Mouse (Mus musculus): ENCODE measurements around the gene Hk2. TPM values are rescaled to one million over a fixed set of nuclear protein-coding genes. Genes with fewer than 3 reads are reported as not detected.

Gene Hk2
- total RNA-seq, 1 experiment = 155 TPM

DNA sequence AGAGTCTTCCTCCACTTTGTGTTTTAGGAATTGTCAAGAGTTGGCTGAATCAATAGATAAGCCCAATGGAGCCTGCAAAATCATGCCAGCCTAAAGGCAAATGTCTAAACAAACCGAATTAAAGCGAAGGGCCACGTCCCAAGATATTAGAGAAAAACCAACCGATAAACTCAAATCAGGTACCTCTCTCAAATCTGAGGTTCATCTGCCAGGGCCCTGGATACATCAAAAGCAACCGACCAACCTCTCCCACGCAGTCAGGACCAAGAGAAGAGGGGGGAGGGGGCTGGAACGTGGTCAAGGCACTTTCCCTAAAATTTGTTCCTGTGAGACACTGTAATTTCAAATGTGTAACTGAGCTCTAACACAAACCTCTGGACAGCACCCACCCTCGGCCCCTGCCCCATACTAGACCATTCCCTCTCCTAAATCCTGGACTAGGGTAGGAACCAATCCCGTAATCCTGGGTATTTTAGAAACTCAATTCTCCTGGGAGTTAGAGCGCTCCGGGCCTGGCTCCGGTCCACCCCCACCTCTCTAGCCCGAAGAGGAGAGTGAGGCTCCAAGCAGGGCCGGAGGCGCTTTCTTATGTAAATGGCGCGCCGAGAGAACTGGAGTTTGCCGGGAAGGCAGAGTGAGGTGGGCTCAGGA is 1.7 kb downstream of the Hk2 start:
- H3K9ac ChIP-seq (ENCODE audit: insufficient read depth, low read depth, low read length, poor library complexity, severe bottlenecking) = peak overlapping the region; percentile 76
- peaks cover 6 to 7% of the 10 kb centered on the region in 2 experiments; a peak in 1 of 4 replicates for H3K4me1 ChIP-seq (ENCODE audit: control insufficient read depth in 2 of 2, insufficient read depth in 2 of 2, low read length in 2 of 2, poor library complexity in 1 of 2)
- TF ChIP-seq HCFC1 (IDR thresholded peaks at IDR 0.05; ENCODE audit: borderline replicate concordance, insufficient read depth, low read length) = 0 out of 2 replicates have a peak, but pooled peaks have one; percentile 36
- TF ChIP-seq ZNF384 (IDR thresholded peaks at IDR 0.05; ENCODE audit: low read depth, low read length) = no peak
- TF ChIP-seq CHD2 (IDR thresholded peaks at IDR 0.05; ENCODE audit: low read depth, low read length) = peak; percentile 28; the same call in 1 of the 2 replicates
- in situ Hi-C loops (cut with MboI; ENCODE audit: low sequenced_read_pairs in 2 of 2, unreplicated experiment in 2 of 2) = no loop called here
- peak overlapping the region; percentile 94 for H3K27ac ChIP-seq (ENCODE audit: insufficient read depth, low read depth, low read length, poor library complexity, severe bottlenecking)
- no peaks in the 10 kb centered on the region; the same call in 1 of the 2 replicates for H3K36me3 ChIP-seq (ENCODE audit: control insufficient read depth, insufficient read depth, low read length, poor library complexity, severe bottlenecking)
- H3K9me3 ChIP-seq (ENCODE audit: control insufficient read depth, insufficient read depth, low read depth, low read length) = no peaks in the 10 kb centered on the region
- peak overlapping the region; percentile 73 to 85 for H3K4me3 ChIP-seq (ENCODE audit: insufficient read depth in 1 of 2, low read depth in 1 of 2, low read length in 2 of 2, poor library complexity in 1 of 2, severe bottlenecking in 1 of 2)
- peak; percentile 84 for DNase-seq (ENCODE audit: low read depth, low spot score)

DNA sequence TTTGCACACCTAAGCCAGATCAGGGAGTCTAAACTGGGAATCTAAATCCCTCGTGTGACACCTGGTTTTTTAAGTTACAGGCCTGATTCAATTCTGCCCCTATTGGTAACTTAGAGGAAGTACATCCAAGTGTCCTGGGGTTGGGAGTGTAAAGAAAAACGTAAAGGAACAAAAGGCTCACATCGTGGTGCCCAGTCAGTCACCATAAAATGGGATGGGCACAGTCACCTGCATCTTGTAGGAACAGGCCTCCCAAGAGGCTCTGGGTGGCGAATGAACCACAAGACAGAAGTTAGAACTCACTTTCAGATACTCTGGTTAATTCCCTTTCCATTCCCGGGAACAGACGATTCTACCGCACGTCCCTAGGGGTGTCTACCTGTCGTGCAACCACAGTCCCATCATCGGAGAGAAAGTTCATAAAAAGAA is 2.3 kb downstream of the Hk2 start:
- peak overlapping the region; percentile 76; the same call in 1 of the 2 replicates for H3K9ac ChIP-seq (ENCODE audit: insufficient read depth, low read depth, low read length, poor library complexity, severe bottlenecking)
- TF ChIP-seq CHD2 (IDR thresholded peaks at IDR 0.05; ENCODE audit: low read depth, low read length) (no peak), HCFC1 (IDR thresholded peaks at IDR 0.05; ENCODE audit: borderline replicate concordance, insufficient read depth, low read length) (no peak), ZC3H11A (IDR thresholded peaks at IDR 0.05; ENCODE audit: borderline replicate concordance, low read depth, low read length) (no peak), MAFK (IDR thresholded peaks at IDR 0.05; ENCODE audit: insufficient read depth, low read depth, low read length) (no peak), ZNF384 (IDR thresholded peaks at IDR 0.05; ENCODE audit: low read depth, low read length) (no peak)
- H3K9me3 ChIP-seq (ENCODE audit: control insufficient read depth, insufficient read depth, low read depth, low read length) = no peaks in the 10 kb centered on the region
- DNase-seq (ENCODE audit: low read depth, low spot score) = no peak
- H3K4me3 ChIP-seq (ENCODE audit: insufficient read depth in 1 of 2, low read depth in 1 of 2, low read length in 2 of 2, poor library complexity in 1 of 2, severe bottlenecking in 1 of 2) = peak overlapping the region; percentile 73 to 85
- H3K4me1 ChIP-seq (ENCODE audit: control insufficient read depth in 2 of 2, insufficient read depth in 2 of 2, low read length in 2 of 2, poor library complexity in 1 of 2) = peaks cover 6 to 7% of the 10 kb centered on the region in 2 experiments; a peak in 1 of 4 replicates
- in situ Hi-C loops (cut with MboI; ENCODE audit: low sequenced_read_pairs in 2 of 2, unreplicated experiment in 2 of 2) = no loop called here
- H3K27ac ChIP-seq (ENCODE audit: insufficient read depth, low read depth, low read length, poor library complexity, severe bottlenecking) = peak overlapping the region; percentile 94; the same call in 1 of the 2 replicates
- H3K36me3 ChIP-seq (ENCODE audit: control insufficient read depth, insufficient read depth, low read length, poor library complexity, severe bottlenecking) = no peaks in the 10 kb centered on the region; the same call in 1 of the 2 replicates

DNA sequence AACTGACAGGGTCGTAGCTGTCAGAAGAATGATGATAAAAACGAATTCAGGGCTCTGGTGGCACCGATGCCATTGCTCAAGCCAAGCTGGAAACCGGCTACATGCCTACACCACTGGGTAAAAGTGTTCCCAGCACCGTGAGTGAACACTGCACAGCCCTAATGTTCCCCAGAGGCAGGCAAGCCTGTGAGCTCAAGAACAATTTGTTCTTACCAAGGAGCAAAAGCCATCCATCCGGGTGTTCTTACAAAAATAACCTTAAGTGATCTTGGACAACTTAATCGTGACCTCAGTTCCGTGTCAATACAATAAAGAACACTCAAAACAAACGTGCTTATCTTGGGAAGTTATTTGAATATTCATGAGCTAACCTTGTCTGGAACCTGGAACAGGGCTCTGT is 3.2 kb downstream of the Hk2 start:
- peak overlapping the region; percentile 18; the same call in 1 of the 2 replicates for H3K9ac ChIP-seq (ENCODE audit: insufficient read depth, low read depth, low read length, poor library complexity, severe bottlenecking)
- H3K4me3 ChIP-seq (ENCODE audit: insufficient read depth in 1 of 2, low read depth in 1 of 2, low read length in 2 of 2, poor library complexity in 1 of 2, severe bottlenecking in 1 of 2) = peak overlapping the region; percentile 73 to 85
- H3K4me1 ChIP-seq (ENCODE audit: control insufficient read depth in 2 of 2, insufficient read depth in 2 of 2, low read length in 2 of 2, poor library complexity in 1 of 2) = peaks cover 6 to 7% of the 10 kb centered on the region in 2 experiments; a peak in 1 of 4 replicates
- no peaks in the 10 kb centered on the region; the same call in 1 of the 2 replicates for H3K36me3 ChIP-seq (ENCODE audit: control insufficient read depth, insufficient read depth, low read length, poor library complexity, severe bottlenecking)
- TF ChIP-seq ZNF384 (IDR thresholded peaks at IDR 0.05; ENCODE audit: low read depth, low read length) (no peak), MAFK (IDR thresholded peaks at IDR 0.05; ENCODE audit: insufficient read depth, low read depth, low read length) (no peak), CHD2 (IDR thresholded peaks at IDR 0.05; ENCODE audit: low read depth, low read length) (no peak), HCFC1 (IDR thresholded peaks at IDR 0.05; ENCODE audit: borderline replicate concordance, insufficient read depth, low read length) (no peak), ZC3H11A (IDR thresholded peaks at IDR 0.05; ENCODE audit: borderline replicate concordance, low read depth, low read length) (no peak)
- H3K9me3 ChIP-seq (ENCODE audit: control insufficient read depth, insufficient read depth, low read depth, low read length) = no peaks in the 10 kb centered on the region
- DNase-seq (ENCODE audit: low read depth, low spot score) = no peak
- in situ Hi-C loops (cut with MboI; ENCODE audit: low sequenced_read_pairs in 2 of 2, unreplicated experiment in 2 of 2) = no loop called here
- H3K27ac ChIP-seq (ENCODE audit: insufficient read depth, low read depth, low read length, poor library complexity, severe bottlenecking) = no peak overlapping the region

DNA sequence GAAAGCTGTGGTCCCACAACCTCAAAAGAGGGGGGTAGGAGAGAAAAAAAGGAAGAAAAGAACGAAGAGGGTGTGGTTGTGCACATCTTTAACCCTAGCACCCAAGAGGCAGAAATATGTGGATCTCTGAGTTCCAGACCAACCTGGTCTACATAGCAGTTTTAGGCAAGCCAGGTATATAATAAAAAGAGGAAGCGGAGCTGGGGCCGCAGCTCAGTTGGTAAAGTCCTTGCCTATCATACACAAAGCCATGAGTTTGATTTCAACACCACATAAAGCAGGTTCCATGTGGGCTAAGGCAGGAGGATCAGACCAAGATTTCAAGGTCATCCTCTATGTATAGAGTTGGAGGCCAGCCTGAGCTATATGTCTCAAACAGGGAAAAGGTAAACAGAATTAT is 4.0 kb downstream of the Hk2 start:
- no peak overlapping the region for H3K9ac ChIP-seq (ENCODE audit: insufficient read depth, low read depth, low read length, poor library complexity, severe bottlenecking)
- TF ChIP-seq HCFC1 (IDR thresholded peaks at IDR 0.05; ENCODE audit: borderline replicate concordance, insufficient read depth, low read length) (no peak), ZNF384 (IDR thresholded peaks at IDR 0.05; ENCODE audit: low read depth, low read length) (no peak), MAFK (IDR thresholded peaks at IDR 0.05; ENCODE audit: insufficient read depth, low read depth, low read length) (no peak), ZC3H11A (IDR thresholded peaks at IDR 0.05; ENCODE audit: borderline replicate concordance, low read depth, low read length) (no peak), CHD2 (IDR thresholded peaks at IDR 0.05; ENCODE audit: low read depth, low read length) (no peak)
- no peaks in the 10 kb centered on the region for H3K9me3 ChIP-seq (ENCODE audit: control insufficient read depth, insufficient read depth, low read depth, low read length)
- H3K36me3 ChIP-seq (ENCODE audit: control insufficient read depth, insufficient read depth, low read length, poor library complexity, severe bottlenecking) = no peaks in the 10 kb centered on the region; the same call in 1 of the 2 replicates
- in situ Hi-C loops (cut with MboI; ENCODE audit: low sequenced_read_pairs in 2 of 2, unreplicated experiment in 2 of 2) = no loop called here
- no peak for DNase-seq (ENCODE audit: low read depth, low spot score)
- no peak overlapping the region for H3K27ac ChIP-seq (ENCODE audit: insufficient read depth, low read depth, low read length, poor library complexity, severe bottlenecking)
- H3K4me3 ChIP-seq (ENCODE audit: insufficient read depth in 1 of 2, low read depth in 1 of 2, low read length in 2 of 2, poor library complexity in 1 of 2, severe bottlenecking in 1 of 2) = peak overlapping the region; percentile 73 to 85; a peak in 2 of 4 replicates
- H3K4me1 ChIP-seq (ENCODE audit: control insufficient read depth in 2 of 2, insufficient read depth in 2 of 2, low read length in 2 of 2, poor library complexity in 1 of 2) = peaks cover 7 to 10% of the 10 kb centered on the region in 2 experiments; a peak in 2 of 4 replicates

Measured in ES-E14 (cell line).